Mouse (Mus musculus) liver, embryonic 14.5 days (tissue): Measurements from ENCODE around the gene Cox10.

ENCODE experiments used
- CTCF ChIP-seq: IDR thresholded peaks from 2 replicates; pipeline ENCODE4 v1.5.1; 2016; ENCODE audit warnings: antibody characterized with exemption, low read depth, control low read depth
- EP300 ChIP-seq: IDR thresholded peaks from 2 replicates; pipeline ENCODE4 v1.6.1; 2016; ENCODE audit warnings: antibody characterized with exemption, low read depth

- TF ChIP-seq CTCF (no peak), EP300 (no peak)
Measured at GRCm38 (mm10) chr11:64078956-64079726, at the start of gene Cox10.
